ENCODE assay signal across 18 mouse cellular contexts in genomic region chr1:23574461-23574860, GRCm38 (mm10).
DNase-seq lines count a peak whose midpoint lies in the region; ATAC-seq lines count a peak whose summit lies in the region.
"Had no signal": no experiment of that assay in that cellular context is flagged by ENCODE, and none has a peak within 500 bp of the region (broad histone marks: within the 10 kb centered on the region; RNA-seq: fewer than 3 reads in every experiment).

No protein-coding gene starts in this region.

- 75% methylated on average over 7 of the region's 7 CpGs for WGBS in hindbrain, embryonic 14.5 days
- WGBS in hindbrain, embryonic 10.5 days = 78% methylated on average over 7 of the region's 7 CpGs
- WGBS in neural tube, embryonic 13.5 days = 80% methylated on average over 7 of the region's 7 CpGs
- 37% methylated on average over 7 of the region's 7 CpGs for WGBS in forebrain, embryonic 15.5 days
- 71% methylated on average over 7 of the region's 7 CpGs for WGBS in neural tube, embryonic 15.5 days

- no peak overlapping the region for H3K4me2 ChIP-seq in hindbrain, embryonic 14.5 days (replicated peaks)
- H3K4me2 ChIP-seq in neural tube, embryonic 13.5 days = no peak overlapping the region
- peak overlapping the region; percentile 29 for H3K4me2 ChIP-seq in forebrain, embryonic 15.5 days (replicated peaks)
- no peak overlapping the region for H3K4me2 ChIP-seq in neural tube, embryonic 15.5 days
- H3K4me2 ChIP-seq: embryonic facial prominence, embryonic 15.5 days; heart, embryonic 13.5 days; hindbrain, embryonic 12.5 days had no signal

- H3K9me3 ChIP-seq in hindbrain, embryonic 14.5 days (ENCODE audit: control insufficient read depth, low read length) = no peaks in the 10 kb centered on the region
- H3K9me3 ChIP-seq in hindbrain, embryonic 10.5 days = no peaks in the 10 kb centered on the region
- H3K9me3 ChIP-seq in neural tube, embryonic 13.5 days = no peaks in the 10 kb centered on the region
- no peaks in the 10 kb centered on the region for H3K9me3 ChIP-seq in forebrain, embryonic 15.5 days
- no peaks in the 10 kb centered on the region for H3K9me3 ChIP-seq in neural tube, embryonic 15.5 days (replicated peaks)
- H3K9me3 ChIP-seq: embryonic facial prominence, embryonic 15.5 days; heart, embryonic 13.5 days; hindbrain, embryonic 12.5 days had no signal

- no peak overlapping the region for H3K4me3 ChIP-seq in hindbrain, embryonic 14.5 days (replicated peaks; ENCODE audit: low read length)
- no peak overlapping the region for H3K4me3 ChIP-seq in hindbrain, embryonic 10.5 days
- no peak overlapping the region for H3K4me3 ChIP-seq in neural tube, embryonic 13.5 days
- H3K4me3 ChIP-seq in forebrain, embryonic 15.5 days = no peak overlapping the region
- no peak overlapping the region for H3K4me3 ChIP-seq in neural tube, embryonic 15.5 days (replicated peaks)
- H3K4me3 ChIP-seq: embryonic facial prominence, embryonic 15.5 days; erythroblast, embryonic 14.5 days; gastrocnemius, adult 2 months; heart, embryonic 13.5 days; hindbrain, embryonic 12.5 days had no signal

- no peak for DNase-seq in hindbrain, embryonic 14.5 days (ENCODE audit: low spot score)
- no peak for DNase-seq in hindbrain, embryonic 10.5 days (ENCODE audit: low spot score)
- no peak for DNase-seq in neural tube, embryonic 10.5 days (ENCODE audit: extremely low spot score, low spot score)
- no peak for DNase-seq in lung, postnatal 4 days
- DNase-seq in kidney, adult 18-20 months = no peak
- DNase-seq: adrenal gland, adult 2 months; adrenal gland, postnatal 25 days; embryo, embryonic 11 days; gastrocnemius, adult 2 months; gastrocnemius, postnatal 25 days; heart, postnatal 36 days had no signal

- H3K4me1 ChIP-seq in hindbrain, embryonic 14.5 days (replicated peaks; ENCODE audit: control insufficient read depth, insufficient read depth, low read length) = no peaks in the 10 kb centered on the region
- no peaks in the 10 kb centered on the region for H3K4me1 ChIP-seq in hindbrain, embryonic 10.5 days (replicated peaks)
- peaks cover 7% of the 10 kb centered on the region; the same call in 1 of the 2 replicates for H3K4me1 ChIP-seq in neural tube, embryonic 13.5 days (replicated peaks)
- peaks cover 17% of the 10 kb centered on the region for H3K4me1 ChIP-seq in forebrain, embryonic 15.5 days
- no peaks in the 10 kb centered on the region; the same call in 1 of the 2 replicates for H3K4me1 ChIP-seq in neural tube, embryonic 15.5 days
- H3K4me1 ChIP-seq: embryonic facial prominence, embryonic 15.5 days; heart, embryonic 13.5 days; hindbrain, embryonic 12.5 days had no signal

- no peaks in the 10 kb centered on the region for H3K27me3 ChIP-seq in hindbrain, embryonic 14.5 days (ENCODE audit: control insufficient read depth, insufficient read depth, low read length)
- H3K27me3 ChIP-seq in hindbrain, embryonic 10.5 days (ENCODE audit: insufficient read depth, poor library complexity, severe bottlenecking) = no peaks in the 10 kb centered on the region
- no peaks in the 10 kb centered on the region for H3K27me3 ChIP-seq in neural tube, embryonic 13.5 days
- no peaks in the 10 kb centered on the region for H3K27me3 ChIP-seq in forebrain, embryonic 15.5 days
- H3K27me3 ChIP-seq in neural tube, embryonic 15.5 days (replicated peaks) = no peaks in the 10 kb centered on the region
- H3K27me3 ChIP-seq: embryonic facial prominence, embryonic 15.5 days; heart, embryonic 13.5 days; hindbrain, embryonic 12.5 days had no signal

- no peak overlapping the region for H3K27ac ChIP-seq in hindbrain, embryonic 14.5 days
- H3K27ac ChIP-seq in hindbrain, embryonic 10.5 days = no peak overlapping the region
- H3K27ac ChIP-seq in neural tube, embryonic 13.5 days (replicated peaks) = peak overlapping the region; percentile 65
- peak overlapping the region; percentile 31; the same call in 1 of the 2 replicates for H3K27ac ChIP-seq in forebrain, embryonic 15.5 days (replicated peaks)
- 0 out of 2 replicates have a peak overlapping the region, but pooled peaks have one; percentile 20 for H3K27ac ChIP-seq in neural tube, embryonic 15.5 days (replicated peaks)
- H3K27ac ChIP-seq: embryonic facial prominence, embryonic 15.5 days; gastrocnemius, adult 2 months; heart, embryonic 13.5 days; hindbrain, embryonic 12.5 days had no signal

- no peaks in the 10 kb centered on the region for H3K36me3 ChIP-seq in hindbrain, embryonic 14.5 days (replicated peaks; ENCODE audit: control insufficient read depth, insufficient read depth)
- no peaks in the 10 kb centered on the region for H3K36me3 ChIP-seq in hindbrain, embryonic 10.5 days
- H3K36me3 ChIP-seq in neural tube, embryonic 13.5 days = no peaks in the 10 kb centered on the region
- no peaks in the 10 kb centered on the region for H3K36me3 ChIP-seq in forebrain, embryonic 15.5 days
- H3K36me3 ChIP-seq in neural tube, embryonic 15.5 days = no peaks in the 10 kb centered on the region
- H3K36me3 ChIP-seq: embryonic facial prominence, embryonic 15.5 days; heart, embryonic 13.5 days; hindbrain, embryonic 12.5 days had no signal

- H3K9ac ChIP-seq in hindbrain, embryonic 14.5 days = no peak overlapping the region
- H3K9ac ChIP-seq in neural tube, embryonic 13.5 days = no peak overlapping the region
- no peak overlapping the region for H3K9ac ChIP-seq in forebrain, embryonic 15.5 days (replicated peaks)
- no peak overlapping the region for H3K9ac ChIP-seq in neural tube, embryonic 15.5 days (replicated peaks)
- H3K9ac ChIP-seq: embryonic facial prominence, embryonic 15.5 days; heart, embryonic 13.5 days; hindbrain, embryonic 12.5 days had no signal

- peak; percentile 27; the same call in 1 of the 2 replicates for ATAC-seq in hindbrain, embryonic 14.5 days (ENCODE audit: low FRiP score)
- ATAC-seq in neural tube, embryonic 13.5 days (ENCODE audit: low read depth) = no peak
- 0 out of 2 replicates have a peak, but pooled peaks have one; percentile 51 for ATAC-seq in forebrain, embryonic 15.5 days (replicated peaks)
- no peak for ATAC-seq in neural tube, embryonic 15.5 days (ENCODE audit: low FRiP score)

Comparison
In these comparisons a context has a peak if more than half of its experiments do, and no peak if none do; other contexts are left out.
1. ATAC-seq: peak in hindbrain, embryonic 14.5 days (single experiment) and forebrain, embryonic 15.5 days (single experiment); none in neural tube, embryonic 13.5 days (single experiment) and neural tube, embryonic 15.5 days (single experiment).
2. H3K27ac ChIP-seq: peak in neural tube, embryonic 13.5 days (single experiment), forebrain, embryonic 15.5 days (single experiment) and neural tube, embryonic 15.5 days (single experiment); none in hindbrain, embryonic 14.5 days (single experiment) and hindbrain, embryonic 10.5 days (single experiment).